Mouse (Mus musculus) kidney, postnatal 4 days (tissue): ENCODE data around the gene Olfr1183.
"Not testable (repeated sequence)": the region's sequence is repeated elsewhere in the genome, so short reads cannot be mapped to it uniquely, and the experiment has no call there.

Source experiments
- DNase-seq, 2 experiments: peaks; one replicate each; pipeline ENCODE4 v3.0.0; 2021; ENCODE audit warnings: mixed read lengths in 2 of 2

Gene Olfr1183

GRCm38 (mm10) chr2:88454567-88454966 is at the start of gene Olfr1183:
Olfr1183 (plus strand) TSS chr2:88454867.
- DNase-seq, result not testable (repeated sequence)

- no peak for DNase-seq
Measured at GRCm38 (mm10) chr2:88406353-88406752, 48.3 kb upstream of the Olfr1183 start, which contains the start of gene Olfr1179. Olfr1179 (minus strand) TSS chr2:88406453.

- DNase-seq, result no peak
Measured at GRCm38 (mm10) chr2:88419051-88419450, 35.6 kb upstream of the Olfr1183 start, which contains the start of gene Olfr1180. Olfr1180 (minus strand) TSS chr2:88419151.

GRCm38 (mm10) chr2:88426071-88426470 is 28.6 kb upstream of the Olfr1183 start, which contains the start of gene Olfr1181:
Olfr1181 (minus strand) TSS chr2:88426171.
- DNase-seq, result no peak

- DNase-seq, result no peak
Measured at GRCm38 (mm10) chr2:88449031-88449430, 5.6 kb upstream of the Olfr1183 start, which contains the start of gene Gm13757. Gm13757 (minus strand) TSS chr2:88449131.

- DNase-seq, result no peak
Measured at GRCm38 (mm10) chr2:88483298-88483697, 28.6 kb downstream of the Olfr1183 start, which contains the start of gene Olfr1184. Olfr1184 (plus strand) TSS chr2:88483598.

GRCm38 (mm10) chr2:88493020-88493419 is 38.4 kb downstream of the Olfr1183 start, which contains the start of gene Olfr1185-ps1:
Olfr1185-ps1 (plus strand) TSS chr2:88493320.
- DNase-seq, result no peak

- DNase-seq, result no peak
Measured at GRCm38 (mm10) chr2:88518251-88518650, 63.6 kb downstream of the Olfr1183 start, which contains the start of gene Olfr1186. Olfr1186 (plus strand) TSS chr2:88518551.
